Mouse (Mus musculus): ENCODE data around the gene 2610001J05Rik. TPM values are rescaled to one million over a fixed set of nuclear protein-coding genes. Genes with fewer than 3 reads are reported as not detected.

Gene 2610001J05Rik
- polyA plus RNA-seq (2011; ENCODE audit: insufficient read depth, insufficient read length, low replicate concordance, missing spikeins): 25.1 and 47.9 TPM in 2 replicates

DNA sequence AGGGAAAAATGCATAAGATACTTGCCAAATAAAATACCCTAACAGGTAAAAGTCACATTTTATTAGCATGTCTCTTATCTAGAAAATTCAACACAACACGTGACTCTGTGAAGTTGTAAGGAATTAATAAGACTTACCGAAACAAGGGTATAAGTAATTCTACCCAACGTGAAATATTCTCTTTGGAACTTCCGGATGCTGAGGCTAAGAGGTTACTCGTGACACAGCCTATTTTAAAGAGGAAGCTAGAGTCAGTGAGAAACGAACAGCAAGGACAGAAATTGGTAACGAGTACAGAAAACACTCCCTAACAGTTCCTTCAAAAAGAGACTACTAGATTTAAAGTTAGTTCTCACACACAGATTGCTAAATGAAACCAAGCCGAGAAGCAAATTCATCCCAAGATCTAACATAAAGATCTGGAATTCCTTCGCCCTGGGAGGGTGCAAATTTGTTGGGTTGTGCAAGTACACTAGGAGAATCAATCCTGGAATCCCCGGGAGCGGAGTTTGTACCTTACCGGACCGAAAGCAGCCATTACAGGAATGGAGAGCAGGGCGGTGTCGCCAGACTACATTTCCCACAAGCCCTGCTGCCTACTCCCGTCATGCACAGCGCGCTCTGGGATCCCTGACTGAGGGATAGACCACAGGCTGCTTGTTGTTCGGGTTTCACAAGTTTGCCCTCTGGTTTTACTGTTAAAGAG, at the start of gene 2610001J05Rik:
Gene 2610001J05Rik (minus strand): TSS at position 600 of the 706 bp plus-strand sequence.
- peak within 1 kb of the TSS; percentile 46; the same call in 1 of the 2 replicates for H3K27ac ChIP-seq (ENCODE audit: control insufficient read depth, insufficient read depth, low read depth, low read length, poor library complexity)
- TF ChIP-seq POLR2A (IDR thresholded peaks at IDR 0.05; ENCODE audit: borderline replicate concordance, control insufficient read depth, low read depth, low read length) (peak; percentile 49), CTCF (IDR thresholded peaks at IDR 0.05; ENCODE audit: control insufficient read depth, insufficient read depth, low read length) (no peak)
- no peaks in the 10 kb centered on the region for H3K4me1 ChIP-seq (ENCODE audit: control insufficient read depth, insufficient read depth, low read length)
- under 1% methylated on average over 19 of the region's 19 CpGs for WGBS
- H3K4me3 ChIP-seq (replicated peaks; ENCODE audit: control insufficient read depth, low read depth, low read length): peak within 1 kb of the TSS; percentile 74

GRCm38 (mm10) chr6:13909762-13910537, 38.6 kb upstream of the 2610001J05Rik start:
- no peak overlapping the region for H3K27ac ChIP-seq (ENCODE audit: control insufficient read depth, insufficient read depth, low read depth, low read length, poor library complexity)
- no peak overlapping the region for H3K4me3 ChIP-seq (replicated peaks; ENCODE audit: control insufficient read depth, low read depth, low read length)
- TF ChIP-seq CTCF (IDR thresholded peaks at IDR 0.05; ENCODE audit: control insufficient read depth, insufficient read depth, low read length) (no peak), POLR2A (IDR thresholded peaks at IDR 0.05; ENCODE audit: borderline replicate concordance, control insufficient read depth, low read depth, low read length) (no peak)
- 79% methylated on average over 10 of the region's 10 CpGs for WGBS
- H3K4me1 ChIP-seq (ENCODE audit: control insufficient read depth, insufficient read depth, low read length): no peaks in the 10 kb centered on the region

- TF ChIP-seq CTCF (IDR thresholded peaks at IDR 0.05; ENCODE audit: control insufficient read depth, insufficient read depth, low read length) (no peak), POLR2A (IDR thresholded peaks at IDR 0.05; ENCODE audit: borderline replicate concordance, control insufficient read depth, low read depth, low read length) (no peak)
- no peak overlapping the region for H3K4me3 ChIP-seq (replicated peaks; ENCODE audit: control insufficient read depth, low read depth, low read length)
- WGBS: 78% methylated on average over 5 of the region's 5 CpGs
These were observed 31.8 kb upstream of the 2610001J05Rik start for GRCm38 (mm10) chr6:13902941-13903627.

GRCm38 (mm10) chr6:13884877-13885592, 13.7 kb upstream of the 2610001J05Rik start:
- H3K4me3 ChIP-seq (replicated peaks; ENCODE audit: control insufficient read depth, low read depth, low read length): no peak overlapping the region
- no peaks in the 10 kb centered on the region for H3K4me1 ChIP-seq (ENCODE audit: control insufficient read depth, insufficient read depth, low read length)
- WGBS: 75% methylated on average over 3 of the region's 3 CpGs
- TF ChIP-seq CTCF (IDR thresholded peaks at IDR 0.05; ENCODE audit: control insufficient read depth, insufficient read depth, low read length) (no peak), POLR2A (IDR thresholded peaks at IDR 0.05; ENCODE audit: borderline replicate concordance, control insufficient read depth, low read depth, low read length) (no peak)
- no peak overlapping the region for H3K27ac ChIP-seq (ENCODE audit: control insufficient read depth, insufficient read depth, low read depth, low read length, poor library complexity)

More at GRCm38 (mm10) chr6:13902941-13903627, 31.8 kb upstream of the 2610001J05Rik start:
- Histone ChIP-seq H3K27ac (ENCODE audit: control insufficient read depth, insufficient read depth, low read depth, low read length, poor library complexity) (no peak overlapping the region), H3K4me1 (ENCODE audit: control insufficient read depth, insufficient read depth, low read length) (no peaks in the 10 kb centered on the region)

- TF ChIP-seq POLR2A (IDR thresholded peaks at IDR 0.05; ENCODE audit: borderline replicate concordance, control insufficient read depth, low read depth, low read length) (no peak), CTCF (IDR thresholded peaks at IDR 0.05; ENCODE audit: control insufficient read depth, insufficient read depth, low read length) (no peak)
- H3K4me3 ChIP-seq (replicated peaks; ENCODE audit: control insufficient read depth, low read depth, low read length): no peak overlapping the region
These were observed 11.6 kb upstream of the 2610001J05Rik start for GRCm38 (mm10) chr6:13882919-13883318.

GRCm38 (mm10) chr6:13873959-13874358, 2.6 kb upstream of the 2610001J05Rik start:
- WGBS: 38% methylated on average over 2 of the region's 2 CpGs
- Histone ChIP-seq H3K4me3 (replicated peaks; ENCODE audit: control insufficient read depth, low read depth, low read length) (no peak overlapping the region), H3K27ac (ENCODE audit: control insufficient read depth, insufficient read depth, low read depth, low read length, poor library complexity) (no peak overlapping the region), H3K4me1 (ENCODE audit: control insufficient read depth, insufficient read depth, low read length) (no peaks in the 10 kb centered on the region)
- TF ChIP-seq POLR2A (IDR thresholded peaks at IDR 0.05; ENCODE audit: borderline replicate concordance, control insufficient read depth, low read depth, low read length): no peak

More at GRCm38 (mm10) chr6:13882919-13883318, 11.6 kb upstream of the 2610001J05Rik start:
- Histone ChIP-seq H3K27ac (ENCODE audit: control insufficient read depth, insufficient read depth, low read depth, low read length, poor library complexity) (no peak overlapping the region), H3K4me1 (ENCODE audit: control insufficient read depth, insufficient read depth, low read length) (no peaks in the 10 kb centered on the region)

GRCm38 (mm10) chr6:13872076-13872475, 758 bp upstream of the 2610001J05Rik start:
- WGBS: 18% methylated on average over 7 of the region's 7 CpGs
- no peak for TF ChIP-seq CTCF (IDR thresholded peaks at IDR 0.05; ENCODE audit: control insufficient read depth, insufficient read depth, low read length)
- TF ChIP-seq POLR2A (IDR thresholded peaks at IDR 0.05; ENCODE audit: borderline replicate concordance, control insufficient read depth, low read depth, low read length): no peak
- no peak overlapping the region for H3K27ac ChIP-seq (ENCODE audit: control insufficient read depth, insufficient read depth, low read depth, low read length, poor library complexity)
- no peak overlapping the region for H3K4me3 ChIP-seq (replicated peaks; ENCODE audit: control insufficient read depth, low read depth, low read length)
- no peaks in the 10 kb centered on the region for H3K4me1 ChIP-seq (ENCODE audit: control insufficient read depth, insufficient read depth, low read length)

All from bone marrow, adult 2 months (tissue).